Mouse (Mus musculus) cerebellum, adult 2 months (tissue): ENCODE data around the gene Ranbp17. TPM values are rescaled to one million over a fixed set of nuclear protein-coding genes. Genes with fewer than 3 reads are reported as not detected.
A peak's percentile ranks its signal among the peaks of the same experiment; 100 is the strongest.

Experiments
- DNase-seq, 2 experiments: peaks; one replicate each; pipeline ENCODE4 v3.0.0; 2021
- H3K27ac ChIP-seq: fragments of 200-500 bp; 2 replicates; pipeline ENCODE4 v1.5.1; 2012; ENCODE audit warnings: low read length, control low read depth, inconsistent platforms; ENCODE audit not compliant: insufficient read depth
- H3K27me3 ChIP-seq: fragments of 200-500 bp; 2 replicates; pipeline ENCODE4 v1.6.1; 2012; ENCODE audit warnings: inconsistent platforms, mild to moderate bottlenecking, low read length, moderate library complexity; ENCODE audit not compliant: control insufficient read depth, insufficient read depth
- H3K4me1 ChIP-seq: fragments of 200-500 bp; 2 replicates; pipeline ENCODE4 v1.6.1; 2011; ENCODE audit warnings: low read length; ENCODE audit not compliant: control insufficient read depth, insufficient read depth
- H3K4me3 ChIP-seq: fragments of 200-500 bp; replicated peaks from 2 replicates; pipeline ENCODE3; 2011; ENCODE audit warnings: mild to moderate bottlenecking, low read depth, low read length, control low read depth; ENCODE audit not compliant: insufficient read depth
- CTCF ChIP-seq: fragments of 200-500 bp; IDR thresholded peaks from 2 replicates; pipeline ENCODE4 v1.5.1; 2011; ENCODE audit warnings: low read depth, mild to moderate bottlenecking, control low read depth, low read length, moderate library complexity, borderline replicate concordance; ENCODE audit not compliant: insufficient read depth
- POLR2A ChIP-seq: fragments of 200-500 bp; IDR thresholded peaks from 2 replicates; pipeline ENCODE4 v1.6.1; 2011; ENCODE audit warnings: low read length, control low read depth, borderline replicate concordance; ENCODE audit not compliant: insufficient read depth
- WGBS: fragments of 180-500 bp; shearing (Covaris S2); methylation state at CpG from one replicate; pipeline ENCODE4 v1.1.7; 2018; 5-methylcytosine and 5-hydroxymethylcytosine counted together
- polyA plus RNA-seq: library from polyadenylated mRNA; depleted of rRNA; stranded (reverse); fragments of >200 nt; gene quantifications from 2 replicates; pipeline ENCODE4 v1.2.3, GENCODE M21; 2012

Ranbp17 gene
- polyA plus RNA-seq, 1 experiment, result 6.5 TPM

- Histone ChIP-seq H3K4me3 (no peak overlapping the region), H3K4me1 (no peaks in the 10 kb centered on the region), H3K27ac (no peak overlapping the region), H3K27me3 (no peaks in the 10 kb centered on the region)
- TF ChIP-seq CTCF (no peak), POLR2A (no peak)
- no peak for DNase-seq
- WGBS, result 76% methylated on average over 2 of the region's 2 CpGs
Measured at GRCm38 (mm10) chr11:33228186-33228585, 285.4 kb downstream of the Ranbp17 start.

- no peak for TF ChIP-seq POLR2A
- TF ChIP-seq CTCF, result no peak
- Histone ChIP-seq H3K27ac (no peak overlapping the region), H3K4me3 (no peak overlapping the region), H3K27me3 (no peaks in the 10 kb centered on the region), H3K4me1 (no peaks in the 10 kb centered on the region)
- 79% methylated on average over 8 of the region's 8 CpGs for WGBS
- no peak for DNase-seq
Measured at GRCm38 (mm10) chr11:33226516-33226915, 287.0 kb downstream of the Ranbp17 start.

DNA sequence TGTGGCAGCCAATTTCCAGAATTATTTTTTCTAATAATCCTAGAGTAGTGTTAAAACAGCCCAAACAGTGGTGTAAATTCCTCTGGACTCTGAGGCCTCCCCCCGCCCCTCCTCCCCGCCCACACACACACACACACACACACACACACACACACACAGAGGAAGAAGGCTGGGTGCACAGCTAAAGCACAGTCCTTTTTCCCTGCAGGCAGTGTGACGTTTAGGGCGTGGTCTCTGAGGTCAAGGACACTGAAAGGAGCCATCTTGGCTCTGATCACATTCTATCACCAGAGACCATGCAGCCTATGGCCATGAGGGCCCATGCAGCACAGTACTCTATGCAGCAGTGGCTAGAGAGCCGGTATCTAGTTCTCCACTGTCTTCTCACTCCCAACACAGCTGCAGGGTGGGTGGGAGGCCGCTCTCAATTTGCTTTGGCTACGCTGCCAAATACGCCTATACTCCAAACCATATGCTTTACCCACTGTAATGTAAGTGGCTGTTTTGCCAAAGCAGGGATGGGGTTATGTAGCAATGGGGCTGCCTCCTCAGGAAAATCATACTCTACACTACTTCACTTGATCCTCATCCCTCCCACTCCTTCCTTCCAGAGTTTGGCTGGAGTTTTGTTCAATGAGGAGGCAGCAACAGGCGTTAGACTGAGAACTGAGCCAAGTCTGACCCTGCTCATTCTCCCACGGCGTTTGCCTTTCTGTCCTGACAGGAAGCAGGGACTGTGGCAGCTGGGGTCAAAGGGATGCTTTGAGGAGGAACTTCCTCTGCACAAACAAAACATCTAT lies 291.8 kb downstream of the Ranbp17 start:
- no peaks in the 10 kb centered on the region for H3K27me3 ChIP-seq
- no peaks in the 10 kb centered on the region for H3K4me1 ChIP-seq
- no peak for DNase-seq
- H3K4me3 ChIP-seq, result no peak overlapping the region
- 56% methylated on average over 11 of the region's 11 CpGs for WGBS
- TF ChIP-seq POLR2A, result no peak
- TF ChIP-seq CTCF, result no peak
- H3K27ac ChIP-seq, result no peak overlapping the region

DNA sequence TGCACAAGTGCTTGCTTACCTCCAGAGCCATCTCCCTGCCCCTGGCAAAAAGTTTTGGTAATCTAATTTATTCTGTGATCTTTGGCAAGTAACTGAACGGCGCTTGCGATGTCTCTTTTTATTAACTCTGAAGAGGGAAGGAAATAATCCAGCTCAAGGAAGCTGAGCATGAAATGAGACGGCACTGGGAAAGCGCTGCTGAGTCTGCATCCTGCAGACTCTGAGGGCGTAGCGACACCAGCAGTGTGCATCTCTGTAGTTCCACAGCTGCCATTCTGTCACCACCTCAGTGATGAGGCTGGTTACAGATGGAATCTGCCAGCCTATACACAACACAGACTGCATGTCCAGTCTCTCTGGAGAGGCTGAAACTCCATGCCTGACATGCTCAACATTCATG lies 292.8 kb downstream of the Ranbp17 start:
- no peak overlapping the region for H3K4me3 ChIP-seq

DNA sequence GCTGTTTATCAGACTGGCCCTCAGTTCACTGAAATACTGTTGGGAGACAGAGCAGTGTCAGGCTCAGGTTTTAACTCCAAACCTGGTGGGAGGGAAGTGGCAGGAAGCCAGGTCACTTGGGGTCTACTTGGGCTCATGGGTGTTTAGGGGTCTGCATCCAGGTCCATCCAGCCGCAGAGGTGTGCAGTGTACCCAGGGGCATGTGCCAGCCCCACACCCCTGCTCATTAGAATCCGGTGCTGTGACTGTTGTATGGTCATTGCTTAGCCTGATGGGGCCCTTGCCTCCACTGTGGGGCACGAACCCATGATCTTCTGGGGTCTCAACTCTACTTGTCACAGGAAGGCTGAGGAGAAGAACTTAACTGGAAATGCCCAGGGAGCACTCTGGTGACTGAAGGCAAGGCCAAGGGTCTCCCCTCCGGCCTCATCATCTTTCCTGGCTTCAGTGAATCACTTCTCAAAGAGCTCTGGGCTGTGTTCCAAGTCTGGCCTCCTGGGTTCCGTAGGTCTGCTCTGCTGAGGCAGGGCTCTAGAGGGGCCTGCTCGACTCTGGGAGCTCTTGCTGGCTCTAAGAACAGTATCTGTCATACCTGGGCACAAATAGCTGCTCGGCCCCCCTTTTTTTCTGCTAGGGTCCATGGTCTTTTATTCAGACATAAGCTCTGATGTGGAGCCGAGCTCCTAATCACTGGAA lies 296.0 kb downstream of the Ranbp17 start:
- no peaks in the 10 kb centered on the region for H3K27me3 ChIP-seq
- 37% methylated on average over 8 of the region's 8 CpGs for WGBS
- TF ChIP-seq POLR2A, result no peak
- TF ChIP-seq CTCF, result no peak
- peak; percentile 57 to 67 for DNase-seq
- H3K27ac ChIP-seq, result no peak overlapping the region
- no peaks in the 10 kb centered on the region for H3K4me1 ChIP-seq
- no peak overlapping the region for H3K4me3 ChIP-seq

More for the DNA sequence above, 292.8 kb downstream of the Ranbp17 start:
- Histone ChIP-seq H3K27me3 (no peaks in the 10 kb centered on the region), H3K4me1 (no peaks in the 10 kb centered on the region), H3K27ac (no peak overlapping the region)
- 59% methylated on average over 7 of the region's 7 CpGs for WGBS
- TF ChIP-seq POLR2A, result no peak
- no peak for TF ChIP-seq CTCF
- DNase-seq, result no peak

DNA sequence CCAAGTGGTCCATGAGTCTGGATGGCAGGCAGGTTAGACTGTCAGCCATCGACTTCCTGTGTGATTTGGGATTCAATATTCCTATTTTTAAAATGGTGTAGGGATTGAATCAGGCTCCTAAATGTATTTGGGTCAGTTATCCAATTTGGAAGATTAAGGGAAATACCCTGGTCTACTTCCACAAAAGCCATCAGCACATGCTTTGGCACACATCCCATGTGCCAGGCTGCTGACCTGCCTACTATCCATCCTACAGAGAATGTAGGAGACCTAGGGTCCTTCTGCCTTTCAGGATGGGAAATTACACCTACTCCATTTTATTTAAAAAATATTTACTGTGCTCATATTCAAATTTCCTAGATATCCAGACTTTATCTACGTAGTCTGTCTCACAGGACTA lies 306.1 kb downstream of the Ranbp17 start:
- DNase-seq, result peak in 1 of 2 experiments; percentile 51
- 78% methylated on average over 2 of the region's 2 CpGs for WGBS
- Histone ChIP-seq H3K4me1 (peaks cover 15% of the 10 kb centered on the region), H3K27me3 (peaks cover 6% of the 10 kb centered on the region; the same call in 1 of the 2 replicates), H3K4me3 (no peak overlapping the region), H3K27ac (no peak overlapping the region)
- TF ChIP-seq POLR2A (no peak), CTCF (no peak)

GRCm38 (mm10) chr11:33204966-33205365 lies 308.6 kb downstream of the Ranbp17 start:
- Histone ChIP-seq H3K4me3 (peak overlapping the region; percentile 56), H3K27me3 (peaks cover 9% of the 10 kb centered on the region; the same call in 1 of the 2 replicates), H3K4me1 (peaks cover 10% of the 10 kb centered on the region; the same call in 1 of the 2 replicates), H3K27ac (peak overlapping the region; percentile 75)
- TF ChIP-seq POLR2A, result no peak
- no peak for TF ChIP-seq CTCF
- WGBS, result 26% methylated on average over 3 of the region's 3 CpGs
- DNase-seq, result peak; percentile 35 to 47
